Mouse (Mus musculus) cerebellum, adult 2 months (tissue): ENCODE results near the gene Plpp7.

Source experiments
- CTCF ChIP-seq: fragments of 200-500 bp; IDR thresholded peaks from 2 replicates; pipeline ENCODE4 v1.5.1; 2011; ENCODE audit warnings: low read depth, mild to moderate bottlenecking, control low read depth, low read length, moderate library complexity, borderline replicate concordance; ENCODE audit not compliant: insufficient read depth
- POLR2A ChIP-seq: fragments of 200-500 bp; IDR thresholded peaks from 2 replicates; pipeline ENCODE4 v1.6.1; 2011; ENCODE audit warnings: low read length, control low read depth, borderline replicate concordance; ENCODE audit not compliant: insufficient read depth

DNA sequence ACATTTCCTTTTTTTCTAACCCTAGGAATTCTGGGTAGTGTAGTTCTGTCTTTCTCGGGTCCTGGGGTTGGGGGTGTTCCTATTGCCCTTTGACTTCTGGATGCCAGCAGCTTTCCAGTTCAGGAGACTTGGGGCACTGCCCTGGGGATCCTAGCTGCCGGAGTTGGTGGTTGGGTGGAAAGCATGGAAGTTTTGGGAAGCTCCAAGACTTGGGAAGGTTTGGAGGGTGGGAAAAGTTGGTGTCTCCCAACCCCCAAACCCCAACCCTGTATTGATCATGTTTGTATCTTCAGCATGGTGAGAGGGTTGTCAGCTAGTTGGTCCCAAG, 10.5 kb upstream of the Plpp7 start:
- TF ChIP-seq POLR2A (no peak), CTCF (no peak)
